Comparison of ENCODE assay signal across 12 mouse cellular contexts in genomic region chr17:71289572-71290176, GRCm38 (mm10). TPM values are rescaled to one million over a fixed set of nuclear protein-coding genes. Genes with fewer than 3 reads are reported as not detected.
DNase-seq lines count a peak whose midpoint lies in the region; ATAC-seq and TF ChIP-seq lines count a peak whose summit lies in the region.
"Had no signal": no experiment of that assay in that cellular context is flagged by ENCODE, and none has a peak within 500 bp of the region (broad histone marks: within the 10 kb centered on the region; RNA-seq: fewer than 3 reads in every experiment).

No protein-coding gene starts in this region.

- peak; percentile 12; the same call in 1 of the 2 replicates for ATAC-seq in lung, postnatal 0 days
- ATAC-seq in limb, embryonic 14.5 days (ENCODE audit: low FRiP score, low read depth) = peak; percentile 51; the same call in 1 of the 2 replicates
- peak; percentile 37; the same call in 1 of the 2 replicates for ATAC-seq in stomach, embryonic 15.5 days (ENCODE audit: insufficient read depth, low FRiP score, low read depth)
- ATAC-seq in midbrain, embryonic 15.5 days (replicated peaks) = no peak

- no peaks in the 10 kb centered on the region for H3K27me3 ChIP-seq in lung, postnatal 0 days (replicated peaks; ENCODE audit: insufficient read depth, low read length)
- H3K27me3 ChIP-seq in limb, embryonic 14.5 days (ENCODE audit: control insufficient read depth, insufficient read depth, low read length) = no peaks in the 10 kb centered on the region
- H3K27me3 ChIP-seq in stomach, embryonic 15.5 days (replicated peaks) = no peaks in the 10 kb centered on the region
- no peaks in the 10 kb centered on the region for H3K27me3 ChIP-seq in midbrain, embryonic 15.5 days (replicated peaks)
- H3K27me3 ChIP-seq: neural tube, embryonic 12.5 days had no signal

- TF ChIP-seq POLR2A in lung, adult 2 months (IDR thresholded peaks at IDR 0.05; ENCODE audit: borderline replicate concordance, extremely low read depth, low read depth, low read length) = no peak
- TF ChIP-seq POLR2A in limb, embryonic 14.5 days (IDR thresholded peaks at IDR 0.05; ENCODE audit: borderline replicate concordance, extremely low read depth, insufficient read depth, insufficient read length) = no peak

- no peak for TF ChIP-seq EP300 in lung, postnatal 0 days (IDR thresholded peaks at IDR 0.05)

- peak overlapping the region; percentile 41 for H3K27ac ChIP-seq in gastrocnemius, adult 2 months
- H3K27ac ChIP-seq in lung, postnatal 0 days (ENCODE audit: low read length) = no peak overlapping the region
- no peak overlapping the region for H3K27ac ChIP-seq in limb, embryonic 14.5 days (replicated peaks; ENCODE audit: low read depth, low read length)
- no peak overlapping the region for H3K27ac ChIP-seq in stomach, embryonic 15.5 days
- no peak overlapping the region for H3K27ac ChIP-seq in midbrain, embryonic 15.5 days
- H3K27ac ChIP-seq: neural tube, embryonic 12.5 days had no signal

- no peak for TF ChIP-seq CTCF in gastrocnemius, adult 2 months (IDR thresholded peaks at IDR 0.05)
- TF ChIP-seq CTCF in lung, postnatal 0 days (IDR thresholded peaks at IDR 0.05) = no peak
- no peak for TF ChIP-seq CTCF in lung, adult 2 months (IDR thresholded peaks at IDR 0.05; ENCODE audit: insufficient read depth, low read length)

- intact Hi-C loops in gastrocnemius, adult 2 months (cut with DNase I) = no loop called here

- H3K4me2 ChIP-seq in lung, postnatal 0 days (replicated peaks; ENCODE audit: low read depth, low read length) = no peak overlapping the region
- no peak overlapping the region for H3K4me2 ChIP-seq in limb, embryonic 14.5 days (replicated peaks; ENCODE audit: low read depth, low read length, severe bottlenecking)
- H3K4me2 ChIP-seq in stomach, embryonic 15.5 days = no peak overlapping the region
- no peak overlapping the region for H3K4me2 ChIP-seq in midbrain, embryonic 15.5 days
- H3K4me2 ChIP-seq: neural tube, embryonic 12.5 days had no signal

- WGBS in lung, postnatal 0 days = 68% methylated on average over 6 of the region's 6 CpGs
- 80% methylated on average over 6 of the region's 6 CpGs for WGBS in lung, adult 2 months
- WGBS in limb, embryonic 14.5 days = 71% methylated on average over 6 of the region's 6 CpGs
- 64% methylated on average over 6 of the region's 6 CpGs for WGBS in stomach, embryonic 15.5 days
- 65% methylated on average over 6 of the region's 6 CpGs for WGBS in midbrain, embryonic 15.5 days

- H3K9me3 ChIP-seq in lung, postnatal 0 days (ENCODE audit: low read length) = no peaks in the 10 kb centered on the region
- H3K9me3 ChIP-seq in limb, embryonic 14.5 days (ENCODE audit: control insufficient read depth, low read length) = no peaks in the 10 kb centered on the region
- H3K9me3 ChIP-seq in stomach, embryonic 15.5 days = no peaks in the 10 kb centered on the region
- H3K9me3 ChIP-seq in midbrain, embryonic 15.5 days = no peaks in the 10 kb centered on the region
- H3K9me3 ChIP-seq: G1E; neural tube, embryonic 12.5 days had no signal

- no peak overlapping the region for H3K9ac ChIP-seq in lung, postnatal 0 days (replicated peaks; ENCODE audit: low read depth)
- H3K9ac ChIP-seq in limb, embryonic 14.5 days (ENCODE audit: low read depth, low read length, severe bottlenecking) = no peak overlapping the region
- no peak overlapping the region for H3K9ac ChIP-seq in stomach, embryonic 15.5 days
- H3K9ac ChIP-seq in midbrain, embryonic 15.5 days = no peak overlapping the region
- H3K9ac ChIP-seq: neural tube, embryonic 12.5 days had no signal

- H3K4me3 ChIP-seq in gastrocnemius, adult 2 months = no peak overlapping the region
- no peak overlapping the region for H3K4me3 ChIP-seq in lung, postnatal 0 days (ENCODE audit: low read depth, low read length)
- H3K4me3 ChIP-seq in lung, adult 2 months (replicated peaks; ENCODE audit: extremely low read depth, low read depth, low read length) = no peak overlapping the region
- H3K4me3 ChIP-seq in limb, embryonic 14.5 days (replicated peaks; ENCODE audit: low read length) = no peak overlapping the region
- H3K4me3 ChIP-seq in stomach, embryonic 15.5 days (replicated peaks) = no peak overlapping the region
- H3K4me3 ChIP-seq in midbrain, embryonic 15.5 days = no peak overlapping the region
- H3K4me3 ChIP-seq: neural tube, embryonic 12.5 days had no signal

- no peak for DNase-seq in gastrocnemius, adult 2 months
- DNase-seq in gastrocnemius, postnatal 4 days (ENCODE audit: low spot score in 2 of 2) = no peak
- DNase-seq in lung, postnatal 0 days (ENCODE audit: low spot score) = peak; percentile 43
- DNase-seq in lung, adult 2 months = no peak
- peak; percentile 39 for DNase-seq in limb, embryonic 14.5 days (ENCODE audit: low spot score)
- no peak for DNase-seq in testis, postnatal 10 days (ENCODE audit: low spot score)
- DNase-seq: cerebellum, adult 11 months; right cerebral cortex, postnatal 25 days had no signal

- H3K36me3 ChIP-seq in lung, postnatal 0 days (ENCODE audit: insufficient read depth, low read length) = no peaks in the 10 kb centered on the region
- no peaks in the 10 kb centered on the region for H3K36me3 ChIP-seq in limb, embryonic 14.5 days (ENCODE audit: control insufficient read depth, insufficient read depth, low read length)
- no peaks in the 10 kb centered on the region for H3K36me3 ChIP-seq in stomach, embryonic 15.5 days
- H3K36me3 ChIP-seq in midbrain, embryonic 15.5 days (replicated peaks) = no peaks in the 10 kb centered on the region
- H3K36me3 ChIP-seq: neural tube, embryonic 12.5 days had no signal

- H3K4me1 ChIP-seq in lung, postnatal 0 days (ENCODE audit: insufficient read depth, low read depth, low read length) = peaks cover 7% of the 10 kb centered on the region; the same call in 1 of the 2 replicates
- H3K4me1 ChIP-seq in lung, adult 2 months (ENCODE audit: control insufficient read depth, insufficient read depth, low read length) = peaks cover 2% of the 10 kb centered on the region; the same call in 1 of the 2 replicates
- peaks cover 19% of the 10 kb centered on the region for H3K4me1 ChIP-seq in limb, embryonic 14.5 days (ENCODE audit: control insufficient read depth, insufficient read depth, low read length)
- H3K4me1 ChIP-seq in stomach, embryonic 15.5 days = 0 out of 2 replicates have a peak, but pooled peaks cover 4% of the 10 kb centered on the region
- no peaks in the 10 kb centered on the region for H3K4me1 ChIP-seq in midbrain, embryonic 15.5 days
- H3K4me1 ChIP-seq: neural tube, embryonic 12.5 days had no signal

RNA-seq across cellular contexts. Expression of gene Emilin2, which starts 22.1 kb away (rescaled TPM):
- 1 to 10 TPM; 3.9 to 8.6 TPM for total RNA-seq in gastrocnemius, adult 2 months (2021)
- 10 to 100 TPM; 72.4 to 82.1 TPM for total RNA-seq in gastrocnemius, postnatal 4 days (2021)
- 4.3 and 5.0 TPM in 2 replicates for polyA plus RNA-seq in lung, postnatal 0 days (2015; fragmentation: Nextera tagmentation; extraction: Ambion mirVana)
- polyA plus RNA-seq in lung, adult 2 months (2012; rRNA removed) = 17.3 and 18.7 TPM in 2 replicates
- polyA plus RNA-seq in limb, embryonic 14.5 days (2012; rRNA removed) = 22.7 and 23.6 TPM in 2 replicates
- polyA plus RNA-seq in limb, embryonic 14.5 days (2014; fragmentation: Nextera tagmentation; extraction: Ambion mirVana) = 25.6 and 30.0 TPM in 2 replicates
- 4.7 and 5.9 TPM in 2 replicates for polyA plus RNA-seq in stomach, embryonic 15.5 days (2015; fragmentation: Nextera tagmentation; extraction: Ambion mirVana)
- 1.2 and 2.0 TPM in 2 replicates for polyA plus RNA-seq in midbrain, embryonic 15.5 days (2015; fragmentation: Nextera tagmentation; extraction: Ambion mirVana)

Comparison
In these comparisons a context has a peak if more than half of its experiments do, and no peak if none do; other contexts are left out.
1. DNase-seq: peak in lung, postnatal 0 days (single experiment) and limb, embryonic 14.5 days (single experiment); none in gastrocnemius, adult 2 months (single experiment), gastrocnemius, postnatal 4 days (0 of 2), lung, adult 2 months (single experiment) and testis, postnatal 10 days (single experiment).